Mouse (Mus musculus) liver, embryonic 11.5 days (tissue): ENCODE data around the gene Gm9887. TPM values are rescaled to one million over a fixed set of nuclear protein-coding genes. Genes with fewer than 3 reads are reported as not detected.

ENCODE experiments used
- ATAC-seq: fragments of 200-750 bp; cut with Nextera tagmentation; replicated peaks from 2 replicates; pipeline ENCODE4 v1.8.0; 2017; ENCODE audit warnings: moderate number of reproducible peaks, mild to moderate bottlenecking, moderate TSS enrichment, moderate library complexity; ENCODE audit not compliant: low FRiP score
- DNase-seq: peaks from one replicate; pipeline ENCODE4 v3.0.0-alpha.2; 2017; ENCODE audit warnings: low spot score
- H3K27ac ChIP-seq: fragments of 300-500 bp; sonication (generic); 2 replicates; pipeline ENCODE4 v1.5.1; 2014; ENCODE audit warnings: mild to moderate bottlenecking, low read depth, low read length, control low read depth
- H3K27me3 ChIP-seq: fragments of 300-500 bp; sonication (generic); replicated peaks from 2 replicates; pipeline ENCODE4 v1.6.1; 2014; ENCODE audit warnings: low read length, mixed read lengths; ENCODE audit not compliant: control insufficient read depth, insufficient read depth
- H3K36me3 ChIP-seq: fragments of 300-500 bp; sonication (generic); 2 replicates; pipeline ENCODE4 v1.6.1; 2014; ENCODE audit warnings: mild to moderate bottlenecking, low read length, moderate library complexity, mixed read lengths; ENCODE audit not compliant: control insufficient read depth, insufficient read depth
- H3K4me1 ChIP-seq: fragments of 300-500 bp; sonication (generic); replicated peaks from 2 replicates; pipeline ENCODE4 v1.6.1; 2014; ENCODE audit warnings: low read length, mixed read lengths; ENCODE audit not compliant: control insufficient read depth, insufficient read depth
- H3K4me2 ChIP-seq: fragments of 300-500 bp; sonication (generic); 2 replicates; pipeline ENCODE4 v1.6.1; 2014; ENCODE audit warnings: mild to moderate bottlenecking, control low read depth, moderate library complexity
- H3K4me3 ChIP-seq: fragments of 300-500 bp; sonication (generic); 2 replicates; pipeline ENCODE4 v1.5.1; 2014; ENCODE audit warnings: low read depth, low read length, control low read depth
- H3K9ac ChIP-seq: fragments of 300-500 bp; sonication (generic); 2 replicates; pipeline ENCODE4 v1.6.1; 2014; ENCODE audit warnings: low read depth, low read length, control low read depth
- H3K9me3 ChIP-seq: fragments of 300-500 bp; sonication (generic); 2 replicates; pipeline ENCODE4 v1.6.1; 2016; ENCODE audit warnings: low read length, inconsistent platforms, mixed read lengths; ENCODE audit not compliant: control insufficient read depth
- WGBS: fragments of 180-500 bp; shearing (Covaris S2); extraction: QIAGEN DNeasy Blood & Tissue Kit; methylation state at CpG from one replicate; pipeline ENCODE4 v1.1.7; 2014; 5-methylcytosine and 5-hydroxymethylcytosine counted together
- polyA plus RNA-seq: library from polyadenylated mRNA; unstranded; fragments of >200 nt; fragmentation: Nextera tagmentation; extraction: Ambion mirVana; gene quantifications from 2 replicates; pipeline ENCODE4 v1.2.1, GENCODE M21; 2014

Gene Gm9887
- polyA plus RNA-seq, 1 experiment from 2014 or later, result 1.7 TPM

- no peaks in the 10 kb centered on the region for H3K27me3 ChIP-seq
- DNase-seq, result no peak
- no peaks in the 10 kb centered on the region for H3K4me1 ChIP-seq
- no peak overlapping the region for H3K27ac ChIP-seq
- ATAC-seq, result no peak
- H3K36me3 ChIP-seq, result no peaks in the 10 kb centered on the region
- no peak overlapping the region for H3K4me3 ChIP-seq
- no peak overlapping the region for H3K4me2 ChIP-seq
- no peaks in the 10 kb centered on the region for H3K9me3 ChIP-seq
- 67% methylated on average over 3 of the region's 3 CpGs for WGBS
- H3K9ac ChIP-seq, result no peak overlapping the region
These were observed 41.0 kb upstream of the Gm9887 start for GRCm38 (mm10) chr12:69413303-69413702.

GRCm38 (mm10) chr12:69411936-69412335 lies 39.7 kb upstream of the Gm9887 start:
- Histone ChIP-seq H3K36me3 (no peaks in the 10 kb centered on the region), H3K9ac (no peak overlapping the region), H3K27ac (no peak overlapping the region), H3K9me3 (no peaks in the 10 kb centered on the region), H3K4me3 (no peak overlapping the region), H3K4me1 (no peaks in the 10 kb centered on the region), H3K27me3 (no peaks in the 10 kb centered on the region), H3K4me2 (no peak overlapping the region)
- no peak for ATAC-seq
- DNase-seq, result no peak
- WGBS, result 47% methylated on average over 4 of the region's 4 CpGs

DNA sequence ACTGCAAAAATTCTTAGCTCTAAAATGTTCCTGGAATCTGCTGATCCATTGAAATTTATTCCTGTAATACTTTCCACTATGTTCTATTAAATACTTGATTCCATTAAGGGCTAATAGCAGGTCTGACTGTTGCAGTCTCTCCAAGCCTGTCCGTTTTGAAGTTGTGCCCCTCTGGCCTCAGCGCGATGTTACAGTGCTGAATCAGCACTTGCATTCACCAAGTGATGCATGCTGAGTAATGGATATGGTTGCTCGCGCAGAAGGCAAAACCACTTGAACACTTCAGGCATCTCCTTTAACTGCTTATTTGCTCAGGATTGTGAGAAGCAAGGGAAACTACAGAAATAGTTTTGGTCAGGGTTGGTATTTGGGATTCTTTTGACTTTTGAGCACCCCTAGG lies 38.5 kb upstream of the Gm9887 start:
- Histone ChIP-seq H3K4me2 (no peak overlapping the region), H3K27ac (no peak overlapping the region), H3K36me3 (no peaks in the 10 kb centered on the region), H3K4me1 (no peaks in the 10 kb centered on the region), H3K9ac (no peak overlapping the region), H3K9me3 (no peaks in the 10 kb centered on the region), H3K4me3 (no peak overlapping the region), H3K27me3 (no peaks in the 10 kb centered on the region)
- ATAC-seq, result no peak
- DNase-seq, result no peak
- 70% methylated on average over 5 of the region's 5 CpGs for WGBS

- Histone ChIP-seq H3K4me1 (no peaks in the 10 kb centered on the region), H3K4me2 (no peak overlapping the region), H3K9ac (no peak overlapping the region), H3K27ac (no peak overlapping the region), H3K36me3 (no peaks in the 10 kb centered on the region), H3K9me3 (no peaks in the 10 kb centered on the region), H3K27me3 (no peaks in the 10 kb centered on the region; the same call in 1 of the 2 replicates), H3K4me3 (no peak overlapping the region)
- ATAC-seq (no peak), DNase-seq (no peak)
- 89% methylated on average over 13 of the region's 13 CpGs for WGBS
These were observed 30.4 kb upstream of the Gm9887 start for GRCm38 (mm10) chr12:69402594-69403167.

DNA sequence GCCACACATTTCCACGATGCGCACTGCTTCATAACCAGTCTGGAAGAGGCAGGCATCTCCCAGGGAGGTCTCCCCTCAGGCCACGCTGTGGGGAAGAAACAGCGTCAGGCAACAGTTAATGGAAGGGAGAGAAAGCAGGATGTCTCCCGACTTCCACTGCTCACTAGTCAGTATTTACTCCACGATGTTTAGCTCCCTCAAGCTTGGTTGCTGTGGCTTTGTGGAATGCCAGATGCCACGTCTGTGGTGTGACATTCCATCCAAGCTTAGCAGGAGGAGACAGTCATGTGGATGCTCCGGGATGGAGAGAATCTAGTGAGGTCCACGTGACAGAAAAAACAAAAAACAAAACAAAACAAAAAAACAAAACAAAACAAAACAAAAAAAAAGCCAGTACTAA lies 29.8 kb upstream of the Gm9887 start:
- no peak overlapping the region for H3K4me2 ChIP-seq
- H3K27ac ChIP-seq, result no peak overlapping the region
- no peak overlapping the region for H3K9ac ChIP-seq

DNA sequence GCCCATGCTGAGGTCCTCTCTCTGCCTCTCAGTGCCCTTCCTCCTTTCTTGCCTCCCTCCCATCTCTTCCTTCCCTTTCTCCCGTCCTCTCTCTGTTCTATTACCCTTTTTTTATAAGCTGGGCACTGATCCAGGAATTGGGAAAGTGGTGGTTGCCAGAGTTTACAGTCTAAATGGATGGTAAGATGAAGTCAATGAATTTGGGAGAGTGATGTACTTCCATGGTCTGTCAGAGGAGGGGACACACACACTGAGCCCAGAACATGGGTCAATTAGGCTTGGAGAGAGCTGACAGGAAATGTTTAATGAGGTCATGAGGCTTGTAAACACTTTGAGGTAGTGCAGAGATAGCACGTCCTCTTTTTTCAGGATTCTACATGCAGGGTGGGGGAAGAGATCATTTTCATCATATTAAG lies 28.6 kb upstream of the Gm9887 start:
- Histone ChIP-seq H3K4me3 (no peak overlapping the region), H3K36me3 (no peaks in the 10 kb centered on the region), H3K4me2 (no peak overlapping the region), H3K27ac (no peak overlapping the region), H3K27me3 (no peaks in the 10 kb centered on the region; the same call in 1 of the 2 replicates), H3K9ac (no peak overlapping the region), H3K4me1 (no peaks in the 10 kb centered on the region), H3K9me3 (no peaks in the 10 kb centered on the region)
- 17% methylated on average over 2 of the region's 2 CpGs for WGBS
- ATAC-seq, result 0 out of 2 replicates have a peak, but pooled peaks have one; percentile 36
- no peak for DNase-seq

More for the DNA sequence above, 29.8 kb upstream of the Gm9887 start:
- Histone ChIP-seq H3K36me3 (no peaks in the 10 kb centered on the region), H3K27me3 (no peaks in the 10 kb centered on the region; the same call in 1 of the 2 replicates), H3K9me3 (no peaks in the 10 kb centered on the region), H3K4me3 (no peak overlapping the region), H3K4me1 (no peaks in the 10 kb centered on the region)
- 56% methylated on average over 9 of the region's 9 CpGs for WGBS
- ATAC-seq (no peak), DNase-seq (no peak)

DNA sequence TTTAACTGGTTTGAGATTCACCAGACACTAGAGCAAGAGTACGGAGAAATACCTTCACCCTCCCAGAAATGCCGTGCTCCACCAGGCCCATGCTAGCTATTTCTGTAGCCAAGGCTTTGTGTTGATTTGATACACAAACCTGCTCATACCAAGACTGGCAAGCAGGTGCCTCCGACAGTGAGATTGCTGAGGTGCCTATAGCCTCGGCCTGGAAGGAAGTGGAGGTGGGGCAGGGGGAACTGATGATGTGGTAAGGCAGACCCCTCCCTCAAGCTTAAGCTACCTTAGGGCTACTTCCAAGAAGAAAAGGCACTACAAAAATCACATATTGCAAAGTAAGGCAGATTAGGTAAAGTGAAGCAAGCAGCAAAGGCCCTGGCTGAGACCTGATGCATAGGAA lies 28.1 kb upstream of the Gm9887 start:
- DNase-seq (no peak), ATAC-seq (no peak)
- 65% methylated on average over 4 of the region's 4 CpGs for WGBS

GRCm38 (mm10) chr12:69394456-69394855 lies 22.2 kb upstream of the Gm9887 start:
- H3K4me1 ChIP-seq, result no peaks in the 10 kb centered on the region; the same call in 1 of the 2 replicates
- no peak overlapping the region for H3K27ac ChIP-seq
- no peak for DNase-seq
- WGBS, result 80% methylated on average over 6 of the region's 6 CpGs
- no peak overlapping the region for H3K4me3 ChIP-seq
- H3K9ac ChIP-seq, result no peak overlapping the region
- no peak for ATAC-seq
- H3K27me3 ChIP-seq, result no peaks in the 10 kb centered on the region
- no peaks in the 10 kb centered on the region for H3K9me3 ChIP-seq
- no peak overlapping the region for H3K4me2 ChIP-seq
- no peaks in the 10 kb centered on the region for H3K36me3 ChIP-seq

More for the DNA sequence above, 28.1 kb upstream of the Gm9887 start:
- no peak overlapping the region for H3K4me3 ChIP-seq
- no peaks in the 10 kb centered on the region for H3K9me3 ChIP-seq
- H3K9ac ChIP-seq, result no peak overlapping the region
- no peaks in the 10 kb centered on the region for H3K36me3 ChIP-seq
- no peaks in the 10 kb centered on the region; the same call in 1 of the 2 replicates for H3K27me3 ChIP-seq
- no peak overlapping the region for H3K4me2 ChIP-seq
- H3K4me1 ChIP-seq, result no peaks in the 10 kb centered on the region
- no peak overlapping the region for H3K27ac ChIP-seq

- Histone ChIP-seq H3K27ac (no peak overlapping the region), H3K9ac (no peak overlapping the region), H3K36me3 (no peaks in the 10 kb centered on the region), H3K4me3 (no peak overlapping the region), H3K4me1 (no peaks in the 10 kb centered on the region; the same call in 1 of the 2 replicates), H3K4me2 (no peak overlapping the region), H3K9me3 (no peaks in the 10 kb centered on the region), H3K27me3 (no peaks in the 10 kb centered on the region)
- ATAC-seq (no peak), DNase-seq (no peak)
- 78% methylated on average over 10 of the region's 10 CpGs for WGBS
These were observed 20.8 kb upstream of the Gm9887 start for GRCm38 (mm10) chr12:69393076-69393475.
